Mouse (Mus musculus) spleen, adult 2 months (tissue): ENCODE results near the gene Mfsd12.

Source experiments
- CTCF ChIP-seq: fragments of 200-500 bp; IDR thresholded peaks from 2 replicates; pipeline ENCODE4 v1.5.1; 2011; ENCODE audit warnings: mild to moderate bottlenecking, inconsistent platforms; ENCODE audit not compliant: insufficient read depth, insufficient read length, insufficient replicate concordance; ENCODE audit errors: extremely low read depth
- POLR2A ChIP-seq: fragments of 200-500 bp; IDR thresholded peaks from 2 replicates; pipeline ENCODE4 v1.6.1; 2011; ENCODE audit warnings: low read depth, low read length, inconsistent platforms

GRCm38 (mm10) chr10:81405588-81406201 is 48.4 kb downstream of the Mfsd12 start:
- no peak for TF ChIP-seq POLR2A
- peak; percentile 61; the same call in 1 of the 2 replicates for TF ChIP-seq CTCF
